Mouse (Mus musculus) A20 (cell line): ENCODE results near the gene Bphl.
"Not testable (repeated sequence)": the region's sequence is repeated elsewhere in the genome, so short reads cannot be mapped to it uniquely, and the experiment has no call there.

Experiments
- DNase-seq: peaks from one replicate; pipeline ENCODE4 v3.0.0-alpha.2; 2011; ENCODE audit warnings: low read depth, low spot score

The Bphl gene

GRCm38 (mm10) chr13:34088201-34088649 lies 50.8 kb downstream of the Bphl start:
- DNase-seq = not testable (repeated sequence)

GRCm38 (mm10) chr13:34088871-34089288 lies 51.5 kb downstream of the Bphl start:
- no peak for DNase-seq

GRCm38 (mm10) chr13:34089358-34089757 lies 52.0 kb downstream of the Bphl start:
- DNase-seq = no peak

- no peak for DNase-seq
These were observed 58.4 kb downstream of the Bphl start for GRCm38 (mm10) chr13:34095542-34096435.

GRCm38 (mm10) chr13:34096455-34096854 lies 59.1 kb downstream of the Bphl start:
- no peak for DNase-seq

- DNase-seq = no peak
These were observed 59.7 kb downstream of the Bphl start for GRCm38 (mm10) chr13:34097086-34097485.

- DNase-seq = peak; percentile 28
These were observed 63.3 kb downstream of the Bphl start for GRCm38 (mm10) chr13:34100733-34101132.

- no peak for DNase-seq
These were observed 63.9 kb downstream of the Bphl start for GRCm38 (mm10) chr13:34101247-34101646.

- no peak for DNase-seq
These were observed 64.5 kb downstream of the Bphl start for GRCm38 (mm10) chr13:34101908-34102307.

- DNase-seq = no peak
These were observed 68.0 kb downstream of the Bphl start for GRCm38 (mm10) chr13:34105364-34105763.

GRCm38 (mm10) chr13:34106256-34106655 lies 68.9 kb downstream of the Bphl start:
- DNase-seq = no peak

- peak; percentile 65 for DNase-seq
These were observed 69.6 kb downstream of the Bphl start for GRCm38 (mm10) chr13:34106999-34107398.

- no peak for DNase-seq
These were observed 71.8 kb downstream of the Bphl start for GRCm38 (mm10) chr13:34109035-34109676.

- no peak for DNase-seq
These were observed 72.3 kb downstream of the Bphl start for GRCm38 (mm10) chr13:34109677-34110058.

- no peak for DNase-seq
These were observed 73.6 kb downstream of the Bphl start for GRCm38 (mm10) chr13:34111019-34111418.

GRCm38 (mm10) chr13:34111878-34112277 lies 74.5 kb downstream of the Bphl start:
- no peak for DNase-seq

GRCm38 (mm10) chr13:34112369-34113081 lies 75.1 kb downstream of the Bphl start:
- no peak for DNase-seq

GRCm38 (mm10) chr13:34113086-34113485 lies 75.7 kb downstream of the Bphl start:
- no peak for DNase-seq

- DNase-seq = no peak
These were observed 77.3 kb downstream of the Bphl start for GRCm38 (mm10) chr13:34114654-34115053.

- no peak for DNase-seq
These were observed 79.1 kb downstream of the Bphl start for GRCm38 (mm10) chr13:34116508-34116907.

- no peak for DNase-seq
These were observed 81.4 kb downstream of the Bphl start for GRCm38 (mm10) chr13:34118816-34119215.

- no peak for DNase-seq
These were observed 82.0 kb downstream of the Bphl start for GRCm38 (mm10) chr13:34119406-34119805.
